Mouse (Mus musculus): ENCODE data around the gene Gucy2g.

The Gucy2g gene

GRCm38 (mm10) chr19:55247991-55248520 is 7.0 kb upstream of the Gucy2g start:
- no peak for DNase-seq (ENCODE audit: low read depth, low spot score)

GRCm38 (mm10) chr19:55247563-55247962 is 6.5 kb upstream of the Gucy2g start:
- no peak for DNase-seq (ENCODE audit: low read depth, low spot score)

- no peak for DNase-seq (ENCODE audit: low read depth, low spot score)
These were observed 3.8 kb upstream of the Gucy2g start for GRCm38 (mm10) chr19:55244791-55245231.

DNA sequence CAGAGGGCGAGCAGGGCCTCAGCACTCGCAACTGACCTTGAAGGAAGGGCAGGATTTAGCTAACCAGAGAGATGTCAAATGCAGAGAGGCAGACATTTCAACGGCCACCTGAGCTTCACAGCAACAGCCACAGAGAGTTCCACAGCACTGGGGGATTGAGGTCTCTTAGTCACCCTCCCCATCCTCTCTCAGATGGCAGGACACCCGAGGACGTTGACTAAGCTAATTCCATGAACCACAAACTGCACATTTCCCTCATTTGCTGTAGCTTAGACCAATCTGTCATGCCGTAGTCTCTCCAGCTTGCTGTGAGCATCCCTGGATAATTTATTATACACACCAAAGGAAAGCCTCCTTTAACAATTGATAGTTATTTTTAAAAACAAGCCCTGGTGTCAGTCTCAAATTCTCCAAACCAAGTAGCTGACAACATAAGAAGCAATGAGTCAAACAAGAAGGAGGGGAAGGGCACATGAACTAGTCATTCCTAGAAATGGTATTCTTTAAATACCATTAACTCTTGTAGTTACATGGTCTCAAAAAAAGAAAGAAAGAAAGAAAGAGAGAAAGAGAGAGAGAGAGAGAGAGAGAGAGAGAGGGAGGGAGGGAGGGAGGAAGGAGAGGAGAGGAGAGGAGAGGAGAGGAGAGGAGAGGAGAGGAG is 1.1 kb downstream of the Gucy2g start:
- DNase-seq (ENCODE audit: low read depth, low spot score) = no peak

GRCm38 (mm10) chr19:55236564-55236963 is 4.5 kb downstream of the Gucy2g start:
- no peak for DNase-seq (ENCODE audit: low read depth, low spot score)

GRCm38 (mm10) chr19:55236026-55236425 is 5.0 kb downstream of the Gucy2g start:
- no peak for DNase-seq (ENCODE audit: low read depth, low spot score)

- DNase-seq (ENCODE audit: low read depth, low spot score) = no peak
These were observed 8.9 kb downstream of the Gucy2g start for GRCm38 (mm10) chr19:55232136-55232535.

- DNase-seq (ENCODE audit: low read depth, low spot score) = no peak
These were observed 10.0 kb downstream of the Gucy2g start for GRCm38 (mm10) chr19:55231081-55231480.

GRCm38 (mm10) chr19:55227135-55227534 is 13.9 kb downstream of the Gucy2g start:
- no peak for DNase-seq (ENCODE audit: low read depth, low spot score)

DNA sequence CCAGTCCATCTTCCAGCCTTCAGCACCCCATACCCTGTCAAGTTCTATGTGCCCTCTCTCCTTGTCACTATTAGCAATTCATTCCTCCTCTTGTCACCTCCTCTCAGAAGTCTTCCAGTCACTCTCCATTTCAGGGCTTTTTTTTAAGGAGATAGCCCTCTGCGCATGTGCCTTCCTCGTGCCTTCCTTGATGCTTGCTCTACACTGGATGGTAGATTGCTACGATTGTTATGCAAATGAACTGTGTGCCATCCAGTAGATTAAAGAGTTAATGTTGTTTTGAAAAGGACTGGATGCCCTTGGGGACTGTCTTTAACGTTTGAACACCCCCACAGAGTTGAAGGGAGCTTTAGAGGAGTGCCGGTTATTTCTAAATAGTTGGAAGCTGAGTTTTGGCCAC is 14.4 kb downstream of the Gucy2g start:
- DNase-seq (ENCODE audit: low read depth, low spot score) = no peak

DNA sequence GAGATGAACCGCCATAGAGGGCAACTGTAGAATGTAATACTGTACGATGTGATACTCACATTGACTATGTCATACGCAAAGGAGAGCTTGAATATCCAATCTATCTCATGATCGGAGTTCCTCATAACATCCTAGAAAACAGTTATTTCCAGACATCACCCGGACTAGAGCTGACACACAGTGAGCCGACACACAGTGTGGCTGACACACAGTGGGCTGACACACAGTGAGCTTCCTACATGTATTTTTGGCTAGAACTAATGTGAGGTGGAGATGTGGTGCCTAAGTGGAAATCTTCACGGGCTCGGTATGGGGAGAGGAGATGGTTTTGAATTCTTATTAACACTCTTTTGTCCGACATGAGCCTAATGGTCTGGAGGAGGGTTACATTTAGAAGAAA is 18.8 kb downstream of the Gucy2g start:
- DNase-seq (ENCODE audit: low read depth, low spot score) = no peak

GRCm38 (mm10) chr19:55221208-55221607 is 19.8 kb downstream of the Gucy2g start:
- DNase-seq (ENCODE audit: low read depth, low spot score) = no peak

- no peak for DNase-seq (ENCODE audit: low read depth, low spot score)
These were observed 21.7 kb downstream of the Gucy2g start for GRCm38 (mm10) chr19:55219359-55219758.

- DNase-seq (ENCODE audit: low read depth, low spot score) = no peak
These were observed 22.3 kb downstream of the Gucy2g start for GRCm38 (mm10) chr19:55218741-55219221.

GRCm38 (mm10) chr19:55218192-55218739 is 22.8 kb downstream of the Gucy2g start:
- DNase-seq (ENCODE audit: low read depth, low spot score) = peak; percentile 57

- no peak for DNase-seq (ENCODE audit: low read depth, low spot score)
These were observed 23.7 kb downstream of the Gucy2g start for GRCm38 (mm10) chr19:55217365-55217764.

- no peak for DNase-seq (ENCODE audit: low read depth, low spot score)
These were observed 24.2 kb downstream of the Gucy2g start for GRCm38 (mm10) chr19:55216876-55217275.

GRCm38 (mm10) chr19:55213617-55214340 is 27.3 kb downstream of the Gucy2g start:
- DNase-seq (ENCODE audit: low read depth, low spot score) = no peak

GRCm38 (mm10) chr19:55211698-55212097 is 29.3 kb downstream of the Gucy2g start:
- DNase-seq (ENCODE audit: low read depth, low spot score) = no peak

- DNase-seq (ENCODE audit: low read depth, low spot score) = no peak
These were observed 32.0 kb downstream of the Gucy2g start for GRCm38 (mm10) chr19:55209084-55209483.

- DNase-seq (ENCODE audit: low read depth, low spot score) = no peak
These were observed 32.4 kb downstream of the Gucy2g start for GRCm38 (mm10) chr19:55208654-55209053.

GRCm38 (mm10) chr19:55207746-55208538 is 33.1 kb downstream of the Gucy2g start:
- no peak for DNase-seq (ENCODE audit: low read depth, low spot score)
